Mouse (Mus musculus): ENCODE data around the gene Clybl. TPM values are rescaled to one million over a fixed set of nuclear protein-coding genes. Genes with fewer than 3 reads are reported as not detected.
A peak's percentile ranks its signal among the peaks of the same experiment; 100 is the strongest.

The Clybl gene
- total and polyA plus RNA-seq, 3 experiments, result 13.4 to 36.6 TPM; not detected in 1

- peak; percentile 88; the same call in 1 of the 2 replicates for TF ChIP-seq GABPA (IDR thresholded peaks at IDR 0.05; ENCODE audit: low read depth, low read length)
- no peak for TF ChIP-seq ZNF384 (IDR thresholded peaks at IDR 0.05; ENCODE audit: low read depth, low read length)
- peak; percentile 67 for TF ChIP-seq MYB (IDR thresholded peaks at IDR 0.05; ENCODE audit: low read depth, low read length)
- TF ChIP-seq NELFE (IDR thresholded peaks at IDR 0.05; ENCODE audit: low read depth, low read length), result no peak
- 0 out of 2 replicates have a peak, but pooled peaks have one; percentile 64 for TF ChIP-seq JUND (IDR thresholded peaks at IDR 0.05; ENCODE audit: low read depth, low read length)
- TF ChIP-seq KAT2A (conservative IDR thresholded peaks at IDR 0.05; ENCODE audit: low read depth, low read length), result no peak
- TF ChIP-seq ZMIZ1 (IDR thresholded peaks at IDR 0.05; ENCODE audit: low read depth, low read length), result no peak
- TF ChIP-seq GATA1 (IDR thresholded peaks at IDR 0.05; ENCODE audit: low read depth, low read length), result peak; percentile 91
- no peak for TF ChIP-seq POLR2A (IDR thresholded peaks at IDR 0.05; ENCODE audit: control insufficient read depth in 1 of 2, insufficient read depth in 1 of 2, low read depth in 1 of 2, low read length in 2 of 2, poor library complexity in 1 of 2)
- peak; percentile 45; the same call in 1 of the 2 replicates for TF ChIP-seq TCF12 (IDR thresholded peaks at IDR 0.05; ENCODE audit: low read depth, low read length)
- TF ChIP-seq MAFK (IDR thresholded peaks at IDR 0.05; ENCODE audit: borderline replicate concordance, low read depth, low read length), result peak; percentile 94
- 0 out of 2 replicates have a peak, but pooled peaks have one; percentile 17 for TF ChIP-seq ZC3H11A (IDR thresholded peaks at IDR 0.05; ENCODE audit: low read depth, low read length)
Measured at GRCm38 (mm10) chr14:122183974-122184373, 2.5 kb downstream of the Clybl start (continued).

GRCm38 (mm10) chr14:122188250-122188649 lies 6.7 kb downstream of the Clybl start:
- no peak for DNase-seq (ENCODE audit: low read depth, low spot score)
- peaks cover 3 to 16% of the 10 kb centered on the region in 2 experiments; a peak in 3 of 4 replicates for H3K36me3 ChIP-seq (ENCODE audit: control insufficient read depth in 1 of 2, insufficient read depth in 2 of 2, low read length in 2 of 2)
- H3K79me2 ChIP-seq (ENCODE audit: control insufficient read depth, insufficient read depth, low read length, poor library complexity), result peaks cover 3% of the 10 kb centered on the region; the same call in 1 of the 2 replicates
- no peak for TF ChIP-seq ETS1 (IDR thresholded peaks at IDR 0.05; ENCODE audit: low read depth, low read length)
- no peak for TF ChIP-seq POLR2AphosphoS5 (IDR thresholded peaks at IDR 0.05; ENCODE audit: borderline replicate concordance, low read depth, low read length)
- TF ChIP-seq SMC3 (IDR thresholded peaks at IDR 0.05; ENCODE audit: low read depth, low read length), result no peak
- TF ChIP-seq MYC (IDR thresholded peaks at IDR 0.05; ENCODE audit: low read depth, low read length), result no peak
- TF ChIP-seq EP300 (IDR thresholded peaks at IDR 0.05; ENCODE audit: low read depth in 1 of 2, low read length in 2 of 2), result no peak
- TF ChIP-seq MAZ (IDR thresholded peaks at IDR 0.05; ENCODE audit: low read depth, low read length), result no peak
- no peak for TF ChIP-seq ZMIZ1 (IDR thresholded peaks at IDR 0.05; ENCODE audit: low read depth, low read length)
- TF ChIP-seq KAT2A (conservative IDR thresholded peaks at IDR 0.05; ENCODE audit: low read depth, low read length), result no peak
- no peak for TF ChIP-seq MYB (IDR thresholded peaks at IDR 0.05; ENCODE audit: low read depth, low read length)
- TF ChIP-seq SIN3A (IDR thresholded peaks at IDR 0.05; ENCODE audit: low read length), result no peak
- no peak for TF ChIP-seq ZKSCAN1 (IDR thresholded peaks at IDR 0.05; ENCODE audit: low read depth, low read length)
- no peak for TF ChIP-seq MAFK (IDR thresholded peaks at IDR 0.05; ENCODE audit: borderline replicate concordance, low read depth, low read length)
- TF ChIP-seq ZC3H11A (IDR thresholded peaks at IDR 0.05; ENCODE audit: low read depth, low read length), result no peak
- no peak for TF ChIP-seq GATA1 (IDR thresholded peaks at IDR 0.05; ENCODE audit: low read depth, low read length)
- no peak for TF ChIP-seq POLR2A (IDR thresholded peaks at IDR 0.05; ENCODE audit: control insufficient read depth in 1 of 2, insufficient read depth in 1 of 2, low read depth in 1 of 2, low read length in 2 of 2, poor library complexity in 1 of 2)
- no peak for TF ChIP-seq POLR2AphosphoS2 (IDR thresholded peaks at IDR 0.05; ENCODE audit: low read length)
- no peaks in the 10 kb centered on the region for H3K9me3 ChIP-seq (replicated peaks; ENCODE audit: insufficient read depth, low read length)
- no peak overlapping the region for H3K9ac ChIP-seq (ENCODE audit: control insufficient read depth, low read depth, low read length, poor library complexity, severe bottlenecking)
- no peaks in the 10 kb centered on the region for H3K27me3 ChIP-seq (ENCODE audit: control insufficient read depth in 1 of 2, insufficient read depth in 2 of 2, low read length in 2 of 2)
- H3K27ac ChIP-seq (ENCODE audit: control insufficient read depth, low read depth, low read length), result no peak overlapping the region
- H3K4me3 ChIP-seq (ENCODE audit: control insufficient read depth in 1 of 2, insufficient read depth in 1 of 2, low read depth in 2 of 2, low read length in 2 of 2), result no peak overlapping the region
- H3K4me1 ChIP-seq (ENCODE audit: control insufficient read depth in 1 of 2, insufficient read depth in 2 of 2, low read length in 2 of 2), result peaks cover 10 to 12% of the 10 kb centered on the region in 2 experiments
